Mouse (Mus musculus) small intestine, adult 2 months (tissue): ENCODE results near the gene Nek8. TPM values are rescaled to one million over a fixed set of nuclear protein-coding genes. Genes with fewer than 3 reads are reported as not detected.
"Not testable (repeated sequence)": the region's sequence is repeated elsewhere in the genome, so short reads cannot be mapped to it uniquely, and the experiment has no call there.

Source experiments
- H3K27ac ChIP-seq: fragments of 200-500 bp; 2 replicates; pipeline ENCODE4 v1.5.1; 2012; ENCODE audit warnings: low read depth, low read length, control low read depth, inconsistent platforms; ENCODE audit not compliant: insufficient read depth
- H3K27me3 ChIP-seq: fragments of 200-500 bp; 2 replicates; pipeline ENCODE4 v1.6.1; 2012; ENCODE audit warnings: mild to moderate bottlenecking, moderate library complexity, low read length, inconsistent platforms; ENCODE audit not compliant: control insufficient read depth, insufficient read depth
- H3K36me3 ChIP-seq: fragments of 200-500 bp; 2 replicates; pipeline ENCODE4 v1.6.1; 2012; ENCODE audit warnings: mild to moderate bottlenecking, low read length, control low read depth, inconsistent platforms; ENCODE audit not compliant: control insufficient read depth, insufficient read depth
- H3K4me1 ChIP-seq: fragments of 200-500 bp; 2 replicates; pipeline ENCODE4 v1.6.1; 2012; ENCODE audit warnings: low read length, inconsistent platforms, mixed read lengths; ENCODE audit not compliant: control insufficient read depth, insufficient read depth, insufficient read length
- H3K4me3 ChIP-seq: fragments of 200-500 bp; 2 replicates; pipeline ENCODE4 v1.5.1; 2012; ENCODE audit warnings: low read depth, mild to moderate bottlenecking, control low read depth, inconsistent platforms, low read length, moderate library complexity
- CTCF ChIP-seq: fragments of 200-500 bp; IDR thresholded peaks from 2 replicates; pipeline ENCODE4 v1.5.1; 2012; ENCODE audit warnings: low read depth, mild to moderate bottlenecking, control low read depth, inconsistent platforms, low read length, moderate library complexity, mixed read lengths; ENCODE audit not compliant: insufficient replicate concordance, insufficient read length; ENCODE audit errors: extremely low read depth
- POLR2A ChIP-seq: fragments of 200-500 bp; IDR thresholded peaks from 2 replicates; pipeline ENCODE4 v1.6.1; 2012; ENCODE audit warnings: low read depth, mild to moderate bottlenecking, control low read depth, inconsistent platforms, low read length, moderate library complexity
- WGBS: fragments of 180-500 bp; shearing (Covaris S2); methylation state at CpG from one replicate; pipeline ENCODE4 v1.1.7; 2018; 5-methylcytosine and 5-hydroxymethylcytosine counted together
- polyA plus RNA-seq: library from polyadenylated mRNA; depleted of rRNA; stranded (reverse); fragments of >200 nt; gene quantifications from 2 replicates; pipeline ENCODE4 v1.2.3, GENCODE M21; 2012

The Nek8 gene
- polyA plus RNA-seq, 1 experiment, result 6.6 TPM

DNA sequence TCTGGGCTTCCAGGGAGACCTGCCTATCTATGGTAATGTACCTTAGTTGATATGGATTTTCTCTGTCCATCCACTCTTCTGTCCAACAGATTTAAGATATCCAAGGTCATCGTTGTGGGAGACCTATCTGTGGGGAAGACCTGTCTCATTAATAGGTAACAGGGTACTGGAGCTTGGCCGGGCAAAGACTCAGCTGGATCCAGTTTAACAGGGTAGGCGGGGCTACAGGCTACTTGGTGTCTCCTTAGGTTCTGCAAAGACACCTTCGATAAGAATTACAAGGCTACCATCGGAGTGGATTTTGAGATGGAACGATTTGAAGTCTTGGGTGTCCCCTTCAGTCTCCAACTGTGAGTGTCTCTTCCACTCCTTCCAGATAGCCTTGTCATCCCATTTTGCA lies 13.6 kb upstream of the Nek8 start:
- Histone ChIP-seq H3K36me3 (no peaks in the 10 kb centered on the region), H3K4me1 (peaks cover 12% of the 10 kb centered on the region), H3K27me3 (peaks cover 27% of the 10 kb centered on the region), H3K27ac (no peak overlapping the region), H3K4me3 (no peak overlapping the region)
- WGBS, result 28% methylated on average over 6 of the region's 6 CpGs
- no peak for TF ChIP-seq POLR2A
- no peak for TF ChIP-seq CTCF

DNA sequence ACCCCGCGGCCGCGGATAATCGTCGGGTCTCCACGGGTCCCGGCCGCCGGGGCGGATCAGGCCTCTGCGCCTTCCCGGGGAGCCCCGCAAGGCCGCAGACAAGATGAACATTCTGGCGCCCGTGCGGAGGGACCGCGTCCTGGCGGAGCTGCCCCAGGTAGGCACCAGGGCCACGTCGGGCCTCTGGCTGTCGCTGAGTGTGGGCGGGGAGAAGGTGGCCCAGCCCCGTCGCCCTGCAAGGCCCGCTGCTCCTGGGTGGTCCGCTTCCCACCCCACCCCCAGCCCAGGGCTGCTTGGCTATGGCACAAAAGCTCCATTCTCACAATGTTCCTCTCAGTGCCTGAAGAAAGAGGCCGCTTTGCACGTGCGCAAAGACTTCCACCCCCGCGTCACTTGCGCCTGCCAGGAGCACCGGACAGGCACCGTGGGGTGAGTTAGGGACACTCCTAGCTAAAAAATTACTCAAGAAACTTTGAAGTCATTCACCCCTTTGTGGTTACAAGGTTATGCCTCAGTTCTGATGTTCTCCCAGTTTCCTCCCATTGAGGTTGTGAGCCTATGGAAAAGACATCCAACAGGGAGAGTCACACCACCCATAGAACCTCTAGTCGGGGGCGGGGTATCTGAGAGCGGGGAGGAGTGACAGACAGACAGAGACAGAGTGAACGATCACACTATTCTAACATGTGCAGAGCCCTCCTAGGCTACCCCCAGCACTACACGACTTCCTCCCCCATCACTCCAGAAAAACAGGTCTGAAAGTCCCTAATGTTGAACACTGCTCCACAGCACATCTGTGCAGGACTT lies 13.0 kb upstream of the Nek8 start:
- H3K4me1 ChIP-seq, result peaks cover 10% of the 10 kb centered on the region

DNA sequence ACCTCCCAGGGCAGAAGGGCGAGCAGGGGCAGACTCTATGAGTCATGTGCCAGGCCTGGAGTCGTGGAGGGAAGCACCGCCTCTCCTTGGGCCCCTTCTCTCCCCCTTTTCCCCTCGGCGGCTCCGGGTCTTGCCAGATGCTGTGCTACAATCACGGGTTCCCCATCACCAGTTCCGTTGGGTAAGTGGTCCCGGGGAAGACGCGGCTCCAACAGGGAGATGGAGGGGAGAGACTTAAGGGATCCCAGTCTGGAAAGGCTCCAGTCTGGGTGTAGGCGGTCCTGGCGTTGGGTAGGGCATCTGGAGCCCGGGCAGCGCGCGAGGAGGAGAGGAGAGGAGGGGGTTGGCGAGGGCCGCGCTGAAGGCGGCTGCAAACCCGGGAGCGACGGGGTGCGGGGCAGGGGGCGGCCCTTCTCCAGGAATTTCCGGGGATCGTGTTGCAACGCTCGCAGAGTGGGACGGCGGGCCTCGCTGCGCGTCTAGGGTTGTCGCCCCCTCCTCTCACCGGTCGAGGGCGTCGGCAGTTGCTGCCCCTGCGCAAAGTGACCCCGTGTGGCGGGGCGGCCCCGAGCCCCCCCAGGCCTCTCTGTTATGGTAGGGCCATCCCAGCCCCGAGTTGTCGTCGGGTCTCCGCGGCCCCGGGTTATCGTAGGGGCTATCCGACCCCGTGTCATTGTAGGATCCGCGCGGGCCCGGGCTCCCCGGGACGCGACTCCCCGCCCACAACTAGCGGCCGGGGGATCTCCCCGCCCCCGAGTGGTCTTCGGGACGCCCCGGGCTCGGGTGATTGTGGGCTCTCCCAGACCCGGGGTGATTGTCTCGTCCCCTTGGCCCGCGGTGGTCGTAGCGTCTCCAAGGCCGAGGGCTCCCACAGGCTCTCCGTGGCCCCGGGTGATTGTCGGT lies 12.1 kb upstream of the Nek8 start, which contains the start of gene Rab34:
TSS of gene Rab34 (plus strand) at position 100 of the 903 bp plus-strand sequence.
- Histone ChIP-seq H3K27ac (peak within 1 kb of the TSS; percentile 25), H3K4me3 (peak within 1 kb of the TSS; percentile 57), H3K36me3 (no peaks in the 10 kb centered on the region), H3K4me1 (peaks cover 12% of the 10 kb centered on the region), H3K27me3 (peaks cover 27% of the 10 kb centered on the region)
- WGBS, result 1% methylated on average over 80 of the region's 80 CpGs
- TF ChIP-seq CTCF (no peak), POLR2A (no peak)

More for the DNA sequence above, 13.0 kb upstream of the Nek8 start:
- Histone ChIP-seq H3K27ac (no peak overlapping the region; the same call in 1 of the 2 replicates), H3K27me3 (peaks cover 27% of the 10 kb centered on the region), H3K4me3 (peak overlapping the region; percentile 57), H3K36me3 (no peaks in the 10 kb centered on the region)
- no peak for TF ChIP-seq CTCF
- no peak for TF ChIP-seq POLR2A
- 2% methylated on average over 42 of the region's 42 CpGs for WGBS

DNA sequence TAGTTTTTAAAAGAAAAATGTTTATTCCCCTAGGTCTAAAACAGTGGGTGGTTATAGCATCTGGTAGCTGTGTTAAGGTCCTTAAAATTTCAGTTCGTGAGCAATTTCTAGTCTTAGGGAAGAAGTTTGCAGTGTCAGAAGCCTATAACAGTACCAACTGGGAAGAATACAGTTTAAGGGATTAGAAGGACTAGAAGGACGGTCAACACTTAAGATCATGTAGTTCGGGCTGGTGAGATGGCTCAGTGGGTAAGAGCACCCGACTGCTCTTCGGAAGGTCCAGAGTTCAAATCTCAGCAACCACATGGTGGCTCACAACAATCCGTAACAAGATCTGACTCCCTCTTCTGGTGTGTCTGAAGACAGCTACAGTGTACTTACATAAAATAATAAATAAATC lies 8.2 kb upstream of the Nek8 start:
- not testable (repeated sequence) for H3K27ac ChIP-seq, H3K4me3 ChIP-seq
- peaks cover 15% of the 10 kb centered on the region for H3K36me3 ChIP-seq
- WGBS, result 89% methylated on average over 6 of the region's 6 CpGs
- peaks cover 18% of the 10 kb centered on the region for H3K27me3 ChIP-seq
- peaks cover 14% of the 10 kb centered on the region for H3K4me1 ChIP-seq

DNA sequence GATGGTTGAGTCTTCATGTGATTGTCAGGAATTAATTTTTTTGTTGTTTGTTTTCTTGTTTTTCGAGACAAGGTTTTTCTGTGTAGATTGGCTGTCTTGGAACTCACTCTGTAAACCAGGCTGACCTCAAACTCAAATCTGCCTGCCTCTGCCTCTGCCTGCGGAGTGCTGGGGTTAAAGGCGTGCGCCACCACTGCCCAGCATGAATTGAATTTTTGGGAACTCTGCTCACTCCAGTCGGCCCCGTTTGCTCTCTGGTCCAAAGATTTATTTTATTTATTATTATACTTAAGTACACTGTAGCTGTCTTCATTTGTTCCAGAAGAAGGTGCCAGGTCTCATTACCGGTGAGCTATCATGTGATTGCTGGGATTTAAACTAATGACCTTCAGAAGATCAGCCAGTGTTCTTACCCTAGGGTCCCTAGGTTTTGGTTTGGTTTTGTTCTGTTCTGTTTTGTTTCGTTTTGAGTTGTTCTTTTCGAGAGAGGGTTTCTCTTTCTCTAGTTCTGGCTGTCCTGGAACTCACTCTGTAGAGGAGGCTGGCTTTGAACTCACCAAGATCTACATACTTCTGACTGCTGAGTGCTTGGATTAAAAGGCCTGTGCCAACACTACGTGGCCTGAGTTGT lies 7.5 kb upstream of the Nek8 start:
- Histone ChIP-seq H3K27me3 (peaks cover 11% of the 10 kb centered on the region), H3K27ac (no peak overlapping the region), H3K4me3 (no peak overlapping the region), H3K36me3 (peaks cover 19% of the 10 kb centered on the region), H3K4me1 (peaks cover 12% of the 10 kb centered on the region)
- TF ChIP-seq CTCF (no peak), POLR2A (no peak)
- WGBS, result 52% methylated on average over 10 of the region's 10 CpGs

DNA sequence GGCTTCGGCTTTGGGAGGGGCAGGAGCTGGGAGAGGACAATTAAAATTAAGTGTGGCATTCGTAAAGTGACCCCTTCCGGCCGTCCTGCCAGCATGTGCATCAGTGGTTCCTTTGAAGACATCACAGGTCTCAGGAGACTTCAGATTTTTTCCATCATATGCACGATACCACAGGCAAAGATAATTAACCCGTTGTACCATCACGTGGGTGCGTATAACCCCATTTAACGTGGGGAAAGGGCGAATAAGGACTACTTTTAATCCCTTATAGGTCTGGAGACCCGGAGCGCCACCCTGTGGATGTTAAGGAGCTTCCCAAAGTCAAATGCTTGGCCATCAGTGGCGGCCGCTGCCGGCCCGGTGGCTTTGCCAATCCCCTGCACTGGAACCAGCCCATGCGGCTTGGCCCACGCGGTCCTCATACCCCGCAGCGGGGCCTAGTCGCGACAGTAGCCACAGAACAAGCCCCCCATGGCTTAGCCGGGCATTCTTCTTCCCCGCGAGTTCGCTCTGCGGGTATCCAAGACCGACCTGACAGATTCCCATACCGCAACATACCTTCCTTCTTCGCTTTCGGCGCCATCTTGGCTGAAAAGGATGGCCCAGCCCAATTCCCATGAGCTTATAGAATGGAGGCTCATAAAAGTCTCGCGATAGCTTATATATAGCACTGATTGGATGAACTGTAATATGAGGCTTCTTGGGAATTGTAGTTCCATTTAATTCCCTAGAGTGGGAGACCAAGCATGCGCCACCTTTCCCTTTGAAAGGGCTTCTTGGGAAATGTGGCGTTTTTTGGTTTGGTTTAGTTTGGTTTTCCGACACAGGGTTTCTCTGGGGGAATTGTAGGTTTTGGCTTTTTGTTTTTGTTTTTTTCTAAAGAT lies 6.7 kb upstream of the Nek8 start, which contains the start of gene Rpl23a:
TSS of gene Rpl23a (minus strand) at position 624 of the 884 bp plus-strand sequence.
- TF ChIP-seq CTCF (no peak), POLR2A (peak; percentile 88)
- peaks cover 19% of the 10 kb centered on the region for H3K36me3 ChIP-seq
- peak within 1 kb of the TSS; percentile 41 for H3K27ac ChIP-seq
- under 1% methylated on average over 38 of the region's 38 CpGs for WGBS
- H3K4me1 ChIP-seq, result peaks cover 10% of the 10 kb centered on the region
- peak within 1 kb of the TSS; percentile 74 for H3K4me3 ChIP-seq
- peaks cover 3% of the 10 kb centered on the region for H3K27me3 ChIP-seq
